Mouse (Mus musculus): Measurements from ENCODE around the gene Pou6f2. TPM values are rescaled to one million over a fixed set of nuclear protein-coding genes. Genes with fewer than 3 reads are reported as not detected.

The Pou6f2 gene
- polyA plus RNA-seq, 1 experiment: not detected

GRCm38 (mm10) chr13:18218566-18219234 is 178.8 kb downstream of the Pou6f2 start:
- Histone ChIP-seq H3K4me3 (no peak overlapping the region), H3K27me3 (ENCODE audit: control insufficient read depth, insufficient read depth, insufficient read length) (no peaks in the 10 kb centered on the region), H3ac (ENCODE audit: control insufficient read depth, insufficient read length) (no peak overlapping the region), H3K4me2 (ENCODE audit: low read depth) (no peak overlapping the region), H3K79me2 (ENCODE audit: control insufficient read depth, insufficient read depth) (no peaks in the 10 kb centered on the region), H3K36me3 (ENCODE audit: control insufficient read depth, insufficient read depth) (no peaks in the 10 kb centered on the region)
- TF ChIP-seq MAX (IDR thresholded peaks at IDR 0.05; ENCODE audit: low read depth) (no peak), POLR2A (IDR thresholded peaks at IDR 0.05; ENCODE audit: insufficient read length, low read depth) (no peak), TCF12 (IDR thresholded peaks at IDR 0.05; ENCODE audit: insufficient read depth, poor library complexity, severe bottlenecking) (no peak), MYOD1 (IDR thresholded peaks at IDR 0.05; ENCODE audit: control insufficient read depth in 1 of 3, insufficient read length in 2 of 3, low read depth in 2 of 3) (no peak), TCF3 (IDR thresholded peaks at IDR 0.05; ENCODE audit: insufficient read length, low read depth) (no peak), REST (IDR thresholded peaks at IDR 0.05; ENCODE audit: insufficient read depth, insufficient read length) (no peak), CEBPB (IDR thresholded peaks at IDR 0.05; ENCODE audit: insufficient read depth, poor library complexity, severe bottlenecking) (no peak), E2F4 (IDR thresholded peaks at IDR 0.05; ENCODE audit: insufficient read depth) (no peak), SRF (IDR thresholded peaks at IDR 0.05; ENCODE audit: control insufficient read depth, insufficient read length, low read depth) (no peak), MYOG (IDR thresholded peaks at IDR 0.05; ENCODE audit: control insufficient read depth in 1 of 3, insufficient read depth in 1 of 3, insufficient read length in 2 of 3, low read depth in 2 of 3) (no peak), USF1 (IDR thresholded peaks at IDR 0.05; ENCODE audit: low read depth) (no peak), POLR2AphosphoS2 (IDR thresholded peaks at IDR 0.05; ENCODE audit: insufficient read length, low read depth) (no peak)

- no peak overlapping the region for H3K4me2 ChIP-seq (ENCODE audit: low read depth)
- H3K36me3 ChIP-seq (ENCODE audit: control insufficient read depth, insufficient read depth): no peaks in the 10 kb centered on the region
- TF ChIP-seq CEBPB (IDR thresholded peaks at IDR 0.05; ENCODE audit: insufficient read depth, poor library complexity, severe bottlenecking) (no peak), MYOD1 (IDR thresholded peaks at IDR 0.05; ENCODE audit: control insufficient read depth in 1 of 3, insufficient read length in 2 of 3, low read depth in 2 of 3) (no peak), TCF12 (IDR thresholded peaks at IDR 0.05; ENCODE audit: insufficient read depth, poor library complexity, severe bottlenecking) (no peak), TCF3 (IDR thresholded peaks at IDR 0.05; ENCODE audit: insufficient read length, low read depth) (no peak), POLR2AphosphoS2 (IDR thresholded peaks at IDR 0.05; ENCODE audit: insufficient read length, low read depth) (no peak), E2F4 (IDR thresholded peaks at IDR 0.05; ENCODE audit: insufficient read depth) (no peak), SRF (IDR thresholded peaks at IDR 0.05; ENCODE audit: control insufficient read depth, insufficient read length, low read depth) (no peak), REST (IDR thresholded peaks at IDR 0.05; ENCODE audit: insufficient read depth, insufficient read length) (no peak), USF1 (IDR thresholded peaks at IDR 0.05; ENCODE audit: low read depth) (no peak), POLR2A (IDR thresholded peaks at IDR 0.05; ENCODE audit: insufficient read length, low read depth) (no peak), MAX (IDR thresholded peaks at IDR 0.05; ENCODE audit: low read depth) (no peak), MYOG (IDR thresholded peaks at IDR 0.05; ENCODE audit: control insufficient read depth in 1 of 3, insufficient read depth in 1 of 3, insufficient read length in 2 of 3, low read depth in 2 of 3) (no peak)
- no peak overlapping the region for H3K4me3 ChIP-seq
- no peaks in the 10 kb centered on the region for H3K27me3 ChIP-seq (ENCODE audit: control insufficient read depth, insufficient read depth, insufficient read length)
- H3ac ChIP-seq (ENCODE audit: control insufficient read depth, insufficient read length): no peak overlapping the region
- no peaks in the 10 kb centered on the region for H3K79me2 ChIP-seq (ENCODE audit: control insufficient read depth, insufficient read depth)
Measured at GRCm38 (mm10) chr13:18211242-18211641, 186.2 kb downstream of the Pou6f2 start.

GRCm38 (mm10) chr13:18204476-18205250 is 192.8 kb downstream of the Pou6f2 start:
- TF ChIP-seq POLR2A (IDR thresholded peaks at IDR 0.05; ENCODE audit: insufficient read length, low read depth) (no peak), E2F4 (IDR thresholded peaks at IDR 0.05; ENCODE audit: insufficient read depth) (no peak), USF1 (IDR thresholded peaks at IDR 0.05; ENCODE audit: low read depth) (no peak), SRF (IDR thresholded peaks at IDR 0.05; ENCODE audit: control insufficient read depth, insufficient read length, low read depth) (no peak), MYOD1 (IDR thresholded peaks at IDR 0.05; ENCODE audit: control insufficient read depth in 1 of 3, insufficient read length in 2 of 3, low read depth in 2 of 3) (no peak), TCF3 (IDR thresholded peaks at IDR 0.05; ENCODE audit: insufficient read length, low read depth) (no peak), REST (IDR thresholded peaks at IDR 0.05; ENCODE audit: insufficient read depth, insufficient read length) (no peak), POLR2AphosphoS2 (IDR thresholded peaks at IDR 0.05; ENCODE audit: insufficient read length, low read depth) (no peak), CEBPB (IDR thresholded peaks at IDR 0.05; ENCODE audit: insufficient read depth, poor library complexity, severe bottlenecking) (no peak), MAX (IDR thresholded peaks at IDR 0.05; ENCODE audit: low read depth) (no peak)
- no peaks in the 10 kb centered on the region for H3K79me2 ChIP-seq (ENCODE audit: control insufficient read depth, insufficient read depth)
- H3ac ChIP-seq (ENCODE audit: control insufficient read depth, insufficient read length): no peak overlapping the region
- no peak overlapping the region for H3K4me2 ChIP-seq (ENCODE audit: low read depth)
- no peaks in the 10 kb centered on the region for H3K27me3 ChIP-seq (ENCODE audit: control insufficient read depth, insufficient read depth, insufficient read length)
- H3K36me3 ChIP-seq (ENCODE audit: control insufficient read depth, insufficient read depth): no peaks in the 10 kb centered on the region
- H3K4me3 ChIP-seq: no peak overlapping the region

GRCm38 (mm10) chr13:18174003-18174402 is 223.5 kb downstream of the Pou6f2 start:
- TF ChIP-seq TCF3 (IDR thresholded peaks at IDR 0.05; ENCODE audit: insufficient read length, low read depth): no peak
- TF ChIP-seq MAX (IDR thresholded peaks at IDR 0.05; ENCODE audit: low read depth): no peak
- Histone ChIP-seq H3ac (ENCODE audit: control insufficient read depth, insufficient read length) (no peak overlapping the region), H3K27me3 (ENCODE audit: control insufficient read depth, insufficient read depth, insufficient read length) (no peaks in the 10 kb centered on the region), H3K4me3 (no peak overlapping the region), H3K36me3 (ENCODE audit: control insufficient read depth, insufficient read depth) (no peaks in the 10 kb centered on the region), H3K4me2 (ENCODE audit: low read depth) (no peak overlapping the region), H3K79me2 (ENCODE audit: control insufficient read depth, insufficient read depth) (no peaks in the 10 kb centered on the region)
